Mouse (Mus musculus): Measurements from ENCODE around the gene Cacng8.

Gene Cacng8

GRCm38 (mm10) chr7:3390413-3391080, at the start of gene Cacng8:
Gene Cacng8 (plus strand): TSS chr7:3390683.
- no peak for DNase-seq (ENCODE audit: extremely low spot score)

GRCm38 (mm10) chr7:3343861-3344260, 46.6 kb upstream of the Cacng8 start:
- DNase-seq (ENCODE audit: extremely low spot score) = no peak

- DNase-seq (ENCODE audit: extremely low spot score) = no peak
These were observed 45.2 kb upstream of the Cacng8 start for GRCm38 (mm10) chr7:3345301-3345700.

- no peak for DNase-seq (ENCODE audit: extremely low spot score)
These were observed 42.9 kb upstream of the Cacng8 start for GRCm38 (mm10) chr7:3347366-3348287.

- no peak for DNase-seq (ENCODE audit: extremely low spot score)
These were observed 42.2 kb upstream of the Cacng8 start for GRCm38 (mm10) chr7:3348326-3348725.

- no peak for DNase-seq (ENCODE audit: extremely low spot score)
These were observed 40.7 kb upstream of the Cacng8 start for GRCm38 (mm10) chr7:3349775-3350174.

- no peak for DNase-seq (ENCODE audit: extremely low spot score)
These were observed 38.9 kb upstream of the Cacng8 start for GRCm38 (mm10) chr7:3351536-3351935.

- DNase-seq (ENCODE audit: extremely low spot score) = no peak
These were observed 35.6 kb upstream of the Cacng8 start for GRCm38 (mm10) chr7:3354850-3355249.

- DNase-seq (ENCODE audit: extremely low spot score) = no peak
These were observed 29.8 kb upstream of the Cacng8 start for GRCm38 (mm10) chr7:3360678-3361077.

- DNase-seq (ENCODE audit: extremely low spot score) = no peak
These were observed 24.8 kb upstream of the Cacng8 start for GRCm38 (mm10) chr7:3365547-3366279.

- DNase-seq (ENCODE audit: extremely low spot score) = no peak
These were observed 23.6 kb upstream of the Cacng8 start for GRCm38 (mm10) chr7:3366705-3367516.

GRCm38 (mm10) chr7:3367569-3367968, 22.9 kb upstream of the Cacng8 start:
- DNase-seq (ENCODE audit: extremely low spot score) = no peak

GRCm38 (mm10) chr7:3368311-3368710, 22.2 kb upstream of the Cacng8 start:
- DNase-seq (ENCODE audit: extremely low spot score) = peak; percentile 19

- no peak for DNase-seq (ENCODE audit: extremely low spot score)
These were observed 21.3 kb upstream of the Cacng8 start for GRCm38 (mm10) chr7:3369189-3369588.

GRCm38 (mm10) chr7:3370407-3370806, 20.1 kb upstream of the Cacng8 start:
- DNase-seq (ENCODE audit: extremely low spot score) = no peak

- no peak for DNase-seq (ENCODE audit: extremely low spot score)
These were observed 18.1 kb upstream of the Cacng8 start for GRCm38 (mm10) chr7:3372376-3372775.

- DNase-seq (ENCODE audit: extremely low spot score) = no peak
These were observed 16.7 kb upstream of the Cacng8 start for GRCm38 (mm10) chr7:3373754-3374153.

- DNase-seq (ENCODE audit: extremely low spot score) = no peak
These were observed 13.7 kb upstream of the Cacng8 start for GRCm38 (mm10) chr7:3376831-3377230.

- DNase-seq (ENCODE audit: extremely low spot score) = no peak
These were observed 8.4 kb upstream of the Cacng8 start for GRCm38 (mm10) chr7:3382123-3382522.

- DNase-seq (ENCODE audit: extremely low spot score) = no peak
These were observed 5.6 kb upstream of the Cacng8 start for GRCm38 (mm10) chr7:3384807-3385319.

GRCm38 (mm10) chr7:3386036-3386730, 4.3 kb upstream of the Cacng8 start:
- DNase-seq (ENCODE audit: extremely low spot score) = no peak
